Mouse (Mus musculus) liver, postnatal 0 days (tissue): ENCODE measurements around the gene Kcnj2. TPM values are rescaled to one million over a fixed set of nuclear protein-coding genes. Genes with fewer than 3 reads are reported as not detected.

Source experiments
- ATAC-seq: fragments of 200-750 bp; cut with Nextera tagmentation; 2 replicates; pipeline ENCODE4 v1.8.0; 2017; ENCODE audit warnings: mild to moderate bottlenecking, moderate library complexity
- DNase-seq: peaks from one replicate; pipeline ENCODE4 v3.0.0-alpha.2; 2016
- H3K27ac ChIP-seq: fragments of 300-500 bp; sonication (generic); 2 replicates; pipeline ENCODE4 v1.5.1; 2014; ENCODE audit warnings: antibody characterized with exemption, moderate library complexity, mild to moderate bottlenecking, low read depth
- H3K27me3 ChIP-seq: fragments of 300-500 bp; sonication (generic); 2 replicates; pipeline ENCODE4 v1.6.1; 2014; ENCODE audit warnings: low read length, control low read depth, mixed read lengths; ENCODE audit not compliant: insufficient read depth
- H3K36me3 ChIP-seq: fragments of 300-500 bp; sonication (generic); replicated peaks from 2 replicates; pipeline ENCODE4 v1.6.1; 2014; ENCODE audit warnings: mild to moderate bottlenecking, control low read depth, low read length, moderate library complexity, mixed read lengths; ENCODE audit not compliant: insufficient read depth
- H3K4me1 ChIP-seq: fragments of 300-500 bp; sonication (generic); 2 replicates; pipeline ENCODE4 v1.6.1; 2014; ENCODE audit warnings: antibody characterized with exemption, mild to moderate bottlenecking, control low read depth; ENCODE audit not compliant: insufficient read depth
- H3K4me2 ChIP-seq: fragments of 300-500 bp; sonication (generic); 2 replicates; pipeline ENCODE4 v1.6.1; 2014; ENCODE audit warnings: low read depth, mild to moderate bottlenecking, low read length, moderate library complexity, mixed read lengths
- H3K4me3 ChIP-seq: fragments of 300-500 bp; sonication (generic); 2 replicates; pipeline ENCODE4 v1.5.1; 2014; ENCODE audit warnings: low read depth, low read length
- H3K9ac ChIP-seq: fragments of 300-500 bp; sonication (generic); replicated peaks from 2 replicates; pipeline ENCODE4 v1.6.1; 2014; ENCODE audit warnings: mild to moderate bottlenecking, moderate library complexity
- H3K9me3 ChIP-seq: fragments of 300-500 bp; sonication (generic); 2 replicates; pipeline ENCODE4 v1.6.1; 2016; ENCODE audit warnings: mild to moderate bottlenecking, control low read depth, low read length, mixed read lengths
- CTCF ChIP-seq: sonication (generic); IDR thresholded peaks from 2 replicates; pipeline ENCODE4 v1.5.1; 2016; ENCODE audit warnings: antibody characterized with exemption, low read depth
- EP300 ChIP-seq: IDR thresholded peaks from 2 replicates; pipeline ENCODE4 v1.6.1; 2016; ENCODE audit warnings: antibody characterized with exemption, low read depth, mild to moderate bottlenecking
- WGBS: fragments of 180-500 bp; shearing (Covaris S2); extraction: QIAGEN DNeasy Blood & Tissue Kit; methylation state at CpG from one replicate; pipeline ENCODE4 v1.1.7; 2014; ENCODE audit not compliant: insufficient replicate concordance; 5-methylcytosine and 5-hydroxymethylcytosine counted together
- polyA plus RNA-seq: library from polyadenylated mRNA; unstranded; fragments of >200 nt; fragmentation: Nextera tagmentation; extraction: Ambion mirVana; gene quantifications from 2 replicates; pipeline ENCODE4 v1.2.1, GENCODE M21; 2015

Gene Kcnj2
- polyA plus RNA-seq, 1 experiment from 2014 or later: 0.31 TPM

GRCm38 (mm10) chr11:111054252-111054651 lies 11.7 kb upstream of the Kcnj2 start:
- no peak overlapping the region for H3K4me2 ChIP-seq
- ATAC-seq (no peak), DNase-seq (no peak)
- H3K4me3 ChIP-seq: no peak overlapping the region
- no peak overlapping the region for H3K9ac ChIP-seq
- H3K36me3 ChIP-seq: no peaks in the 10 kb centered on the region
- TF ChIP-seq CTCF: no peak
- no peak for TF ChIP-seq EP300
- no peak overlapping the region for H3K27ac ChIP-seq
- H3K4me1 ChIP-seq: no peaks in the 10 kb centered on the region
- H3K9me3 ChIP-seq: no peaks in the 10 kb centered on the region
- 60% methylated on average over 3 of the region's 3 CpGs for WGBS
- H3K27me3 ChIP-seq: no peaks in the 10 kb centered on the region

- TF ChIP-seq CTCF (no peak), EP300 (no peak)
- 68% methylated on average over 8 of the region's 8 CpGs for WGBS
- H3K4me2 ChIP-seq: no peak overlapping the region
Measured at GRCm38 (mm10) chr11:111054854-111055822, 10.8 kb upstream of the Kcnj2 start.

GRCm38 (mm10) chr11:111056030-111056429 lies 9.9 kb upstream of the Kcnj2 start:
- no peak overlapping the region for H3K4me3 ChIP-seq
- no peak for TF ChIP-seq EP300
- TF ChIP-seq CTCF: no peak
- H3K4me1 ChIP-seq: no peaks in the 10 kb centered on the region
- no peak overlapping the region for H3K9ac ChIP-seq
- no peaks in the 10 kb centered on the region for H3K9me3 ChIP-seq
- no peaks in the 10 kb centered on the region for H3K36me3 ChIP-seq
- DNase-seq (no peak), ATAC-seq (no peak)
- no peak overlapping the region for H3K4me2 ChIP-seq
- no peak overlapping the region for H3K27ac ChIP-seq
- H3K27me3 ChIP-seq: no peaks in the 10 kb centered on the region
- WGBS: 53% methylated on average over 13 of the region's 13 CpGs

More at GRCm38 (mm10) chr11:111054854-111055822, 10.8 kb upstream of the Kcnj2 start:
- no peaks in the 10 kb centered on the region for H3K36me3 ChIP-seq
- no peak overlapping the region for H3K9ac ChIP-seq
- no peaks in the 10 kb centered on the region for H3K27me3 ChIP-seq
- H3K4me3 ChIP-seq: no peak overlapping the region
- ATAC-seq (no peak), DNase-seq (no peak)
- H3K27ac ChIP-seq: no peak overlapping the region
- H3K4me1 ChIP-seq: no peaks in the 10 kb centered on the region
- no peaks in the 10 kb centered on the region for H3K9me3 ChIP-seq

DNA sequence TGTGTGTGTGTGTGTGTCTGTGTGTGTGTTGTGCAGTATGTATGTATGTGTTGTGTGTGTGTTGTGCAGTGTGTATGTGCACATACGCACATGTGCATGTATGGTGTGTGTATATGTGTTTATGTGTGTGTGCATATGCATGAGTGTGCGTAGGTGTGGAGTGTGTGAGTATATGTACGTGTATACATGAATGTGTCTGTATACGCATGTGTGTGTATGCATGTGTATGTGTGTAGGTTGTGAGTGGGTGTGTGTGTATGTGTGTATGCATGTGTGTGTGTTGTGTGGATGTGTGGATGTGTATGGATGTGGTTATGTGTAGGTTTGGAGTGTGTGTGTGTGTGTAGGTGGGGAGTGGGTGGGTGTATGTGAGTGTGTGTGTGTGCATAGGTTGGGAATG lies 8.5 kb upstream of the Kcnj2 start:
- Histone ChIP-seq H3K36me3 (no peaks in the 10 kb centered on the region), H3K27me3 (no peaks in the 10 kb centered on the region), H3K9me3 (no peaks in the 10 kb centered on the region), H3K4me3 (no peak overlapping the region), H3K4me2 (no peak overlapping the region), H3K27ac (no peak overlapping the region), H3K4me1 (no peaks in the 10 kb centered on the region), H3K9ac (no peak overlapping the region)
- TF ChIP-seq CTCF: no peak
- TF ChIP-seq EP300: no peak
- DNase-seq (no peak), ATAC-seq (no peak)
- 83% methylated on average over 4 of the region's 4 CpGs for WGBS

GRCm38 (mm10) chr11:111059440-111059839 lies 6.5 kb upstream of the Kcnj2 start:
- H3K27me3 ChIP-seq: no peaks in the 10 kb centered on the region
- no peak for TF ChIP-seq EP300
- TF ChIP-seq CTCF: no peak

GRCm38 (mm10) chr11:111060216-111060615 lies 5.7 kb upstream of the Kcnj2 start:
- H3K27ac ChIP-seq: no peak overlapping the region
- H3K9me3 ChIP-seq: no peaks in the 10 kb centered on the region
- 61% methylated on average over 5 of the region's 5 CpGs for WGBS
- no peak overlapping the region for H3K4me3 ChIP-seq
- DNase-seq (no peak), ATAC-seq (no peak)
- no peak for TF ChIP-seq CTCF
- TF ChIP-seq EP300: no peak
- no peak overlapping the region for H3K4me2 ChIP-seq
- H3K36me3 ChIP-seq: no peaks in the 10 kb centered on the region
- H3K27me3 ChIP-seq: no peaks in the 10 kb centered on the region
- no peaks in the 10 kb centered on the region; the same call in 1 of the 2 replicates for H3K4me1 ChIP-seq
- H3K9ac ChIP-seq: no peak overlapping the region

More at GRCm38 (mm10) chr11:111059440-111059839, 6.5 kb upstream of the Kcnj2 start:
- H3K4me2 ChIP-seq: no peak overlapping the region
- H3K9ac ChIP-seq: no peak overlapping the region
- ATAC-seq (no peak), DNase-seq (no peak)
- no peak overlapping the region for H3K27ac ChIP-seq
- H3K4me1 ChIP-seq: no peaks in the 10 kb centered on the region
- H3K36me3 ChIP-seq: no peaks in the 10 kb centered on the region
- no peaks in the 10 kb centered on the region for H3K9me3 ChIP-seq
- no peak overlapping the region for H3K4me3 ChIP-seq
